Mouse (Mus musculus) limb, embryonic 14.5 days (tissue): ENCODE results near the gene Ell. TPM values are rescaled to one million over a fixed set of nuclear protein-coding genes. Genes with fewer than 3 reads are reported as not detected.

Source experiments
- ATAC-seq: fragments of 200-750 bp; cut with Nextera tagmentation; 2 replicates; pipeline ENCODE4 v1.8.0; 2017; ENCODE audit warnings: low read depth, moderate number of reproducible peaks, moderate TSS enrichment; ENCODE audit not compliant: low FRiP score
- DNase-seq: peaks from one replicate; pipeline ENCODE4 v3.0.0-alpha.2; 2015; ENCODE audit warnings: low spot score
- H3K27ac ChIP-seq: fragments of 300-500 bp; sonication (generic); replicated peaks from 2 replicates; pipeline ENCODE4 v1.5.1; 2014; ENCODE audit warnings: low read depth, mild to moderate bottlenecking, low read length, moderate library complexity, mixed read lengths
- H3K27me3 ChIP-seq: fragments of 300-500 bp; sonication (generic); 2 replicates; pipeline ENCODE4 v1.6.1; 2014; ENCODE audit warnings: low read length, mixed read lengths; ENCODE audit not compliant: control insufficient read depth, insufficient read depth
- H3K36me3 ChIP-seq: fragments of 300-500 bp; sonication (generic); 2 replicates; pipeline ENCODE4 v1.6.1; 2014; ENCODE audit warnings: mild to moderate bottlenecking, low read length, moderate library complexity, mixed read lengths; ENCODE audit not compliant: control insufficient read depth, insufficient read depth
- H3K4me1 ChIP-seq: fragments of 300-500 bp; sonication (generic); 2 replicates; pipeline ENCODE4 v1.6.1; 2014; ENCODE audit warnings: antibody characterized with exemption, low read length, mixed read lengths; ENCODE audit not compliant: control insufficient read depth, insufficient read depth
- H3K4me2 ChIP-seq: fragments of 300-500 bp; sonication (generic); replicated peaks from 2 replicates; pipeline ENCODE4 v1.6.1; 2014; ENCODE audit warnings: low read depth, mild to moderate bottlenecking, low read length, moderate library complexity; ENCODE audit not compliant: severe bottlenecking
- H3K4me3 ChIP-seq: fragments of 300-500 bp; sonication (generic); replicated peaks from 2 replicates; pipeline ENCODE4 v1.5.1; 2014; ENCODE audit warnings: low read length
- H3K9ac ChIP-seq: fragments of 300-500 bp; sonication (generic); 2 replicates; pipeline ENCODE4 v1.6.1; 2014; ENCODE audit warnings: mild to moderate bottlenecking, low read depth, low read length, moderate library complexity; ENCODE audit not compliant: severe bottlenecking
- H3K9me3 ChIP-seq: fragments of 300-500 bp; sonication (generic); 2 replicates; pipeline ENCODE4 v1.6.1; 2016; ENCODE audit warnings: low read length; ENCODE audit not compliant: control insufficient read depth
- POLR2A ChIP-seq: fragments of 200-500 bp; IDR thresholded peaks from 2 replicates; pipeline ENCODE4 v1.8.0; 2012; ENCODE audit warnings: inconsistent platforms, mild to moderate bottlenecking, moderate library complexity, borderline replicate concordance; ENCODE audit not compliant: insufficient read depth, insufficient read length; ENCODE audit errors: extremely low read depth
- WGBS: fragments of 180-500 bp; shearing (Covaris S2); extraction: QIAGEN DNeasy Blood & Tissue Kit; methylation state at CpG from one replicate; pipeline ENCODE4 v1.1.7; 2014; 5-methylcytosine and 5-hydroxymethylcytosine counted together
- polyA plus RNA-seq, 2 experiments: library from polyadenylated mRNA; depleted of rRNA in 1 of 2; stranded (reverse) in 1 of 2; unstranded in 1 of 2; fragments of >200 nt; fragmentation: Nextera tagmentation in 1 of 2; extraction: Ambion mirVana in 1 of 2; gene quantifications; 2 replicates each; pipeline versions ENCODE4 v1.2.1 to v1.2.3; 2012 to 2014

Gene Ell
- polyA plus RNA-seq, 2 experiments: 20.2 to 30.3 TPM

- H3K27me3 ChIP-seq: no peaks in the 10 kb centered on the region
- ATAC-seq (no peak), DNase-seq (no peak)
- TF ChIP-seq POLR2A: no peak
- no peaks in the 10 kb centered on the region for H3K9me3 ChIP-seq
- H3K4me3 ChIP-seq: no peak overlapping the region
- WGBS: 91% methylated on average over 2 of the region's 2 CpGs
- no peak overlapping the region for H3K9ac ChIP-seq
- peaks cover 60% of the 10 kb centered on the region for H3K36me3 ChIP-seq
- no peak overlapping the region for H3K4me2 ChIP-seq
- H3K4me1 ChIP-seq: peaks cover 10% of the 10 kb centered on the region
- H3K27ac ChIP-seq: no peak overlapping the region
These were observed 8.9 kb upstream of the Ell start for GRCm38 (mm10) chr8:70530314-70530713.

DNA sequence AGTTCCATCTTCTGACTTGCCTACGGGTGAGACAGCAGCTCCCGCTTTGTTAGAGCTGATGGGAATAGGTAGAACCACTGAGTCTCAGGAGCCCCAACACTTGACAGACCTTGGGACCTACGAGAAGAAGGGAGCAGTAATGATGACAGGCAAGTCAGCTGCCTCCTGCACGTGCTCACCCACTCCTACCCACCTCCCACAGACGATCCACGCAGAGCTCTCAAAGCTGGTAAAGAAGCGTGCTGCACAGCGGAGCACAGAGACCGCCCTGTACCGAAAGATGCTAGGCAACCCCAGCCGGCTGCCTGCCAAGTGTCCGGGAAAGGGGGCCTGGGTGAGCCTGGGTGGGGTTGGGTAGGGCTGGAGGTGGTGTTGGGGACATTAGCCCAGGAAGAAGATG, 5.0 kb upstream of the Ell start:
- no peak overlapping the region for H3K9ac ChIP-seq
- ATAC-seq: no peak
- H3K4me2 ChIP-seq: no peak overlapping the region
- no peak overlapping the region for H3K4me3 ChIP-seq
- DNase-seq: no peak
- H3K36me3 ChIP-seq: peaks cover 76% of the 10 kb centered on the region
- H3K27ac ChIP-seq: no peak overlapping the region
- 94% methylated on average over 12 of the region's 12 CpGs for WGBS
- H3K27me3 ChIP-seq: no peaks in the 10 kb centered on the region
- no peaks in the 10 kb centered on the region for H3K9me3 ChIP-seq
- TF ChIP-seq POLR2A: no peak
- no peaks in the 10 kb centered on the region for H3K4me1 ChIP-seq

DNA sequence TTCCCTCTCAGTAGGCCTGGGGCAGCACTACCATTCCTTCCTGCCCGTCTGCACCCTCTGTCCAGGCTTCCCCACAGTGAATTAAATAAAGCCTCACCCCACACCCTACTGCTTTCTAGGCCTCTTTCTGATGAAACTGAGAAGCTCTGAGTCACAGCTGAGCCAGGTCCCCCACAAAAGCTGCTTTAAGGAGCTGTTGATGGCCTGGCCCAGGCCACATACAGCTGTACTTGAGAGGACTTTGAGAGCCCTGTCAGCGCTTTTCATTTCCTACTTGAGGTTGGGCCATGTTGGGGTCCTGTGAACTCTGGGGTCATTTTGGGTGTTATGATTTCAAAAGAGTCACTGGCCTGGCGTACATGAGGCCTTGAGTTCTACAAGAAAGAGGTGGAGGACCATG, 4.0 kb upstream of the Ell start:
- H3K36me3 ChIP-seq: peaks cover 67% of the 10 kb centered on the region
- no peak overlapping the region for H3K4me2 ChIP-seq
- no peak for DNase-seq
- no peaks in the 10 kb centered on the region for H3K9me3 ChIP-seq
- no peak for ATAC-seq
- H3K9ac ChIP-seq: no peak overlapping the region
- H3K4me1 ChIP-seq: peaks cover 2% of the 10 kb centered on the region
- 94% methylated on average over 3 of the region's 3 CpGs for WGBS
- no peak for TF ChIP-seq POLR2A
- no peak overlapping the region for H3K4me3 ChIP-seq
- no peaks in the 10 kb centered on the region for H3K27me3 ChIP-seq
- no peak overlapping the region for H3K27ac ChIP-seq

DNA sequence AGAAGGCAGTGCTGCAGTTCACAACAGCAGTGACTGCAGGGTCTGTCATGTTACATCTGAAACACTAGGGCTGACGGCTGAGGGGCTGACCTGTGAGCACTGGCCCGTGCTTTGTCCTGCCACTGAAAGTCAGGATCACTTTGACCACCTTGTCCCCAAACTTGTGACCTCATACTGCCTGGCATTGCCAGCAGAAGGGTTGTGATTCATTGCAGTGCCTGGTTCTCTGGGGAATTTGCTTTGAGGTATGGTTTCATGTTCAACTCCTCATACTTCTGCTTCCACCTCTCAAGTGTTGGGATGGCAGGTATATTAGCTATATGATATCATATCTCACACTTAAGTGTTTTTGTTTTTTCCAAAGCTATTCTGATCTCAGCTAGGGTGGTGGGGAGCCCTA, 3.6 kb upstream of the Ell start:
- H3K36me3 ChIP-seq: peaks cover 62% of the 10 kb centered on the region

DNA sequence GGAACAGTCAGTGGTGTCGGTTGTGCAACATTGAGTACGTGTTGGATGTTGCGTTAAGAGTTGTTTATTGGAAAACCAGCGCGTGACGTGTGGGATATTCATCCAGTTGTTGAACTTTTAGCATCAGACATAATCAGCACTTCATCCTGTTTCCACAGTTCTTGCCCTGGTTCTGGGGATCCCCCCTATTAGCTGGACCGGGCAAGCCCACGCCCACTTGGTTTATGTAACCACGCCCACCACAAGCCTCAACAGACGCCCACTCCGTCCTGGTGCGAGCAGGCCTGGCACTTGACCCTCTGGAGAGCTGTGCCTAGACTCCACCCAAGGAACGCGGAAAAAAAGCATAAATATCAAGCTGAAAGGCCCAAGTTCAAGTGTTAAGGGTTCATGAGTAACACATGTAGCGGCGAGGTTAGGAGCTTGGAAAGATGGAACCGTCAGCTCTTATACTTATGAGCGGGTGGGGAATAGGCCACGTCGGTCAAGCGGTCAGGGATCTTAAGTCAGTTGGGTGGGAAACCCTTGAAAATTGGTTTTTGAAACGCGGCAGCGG, 1.2 kb upstream of the Ell start:
- Histone ChIP-seq H3K4me3 (peak overlapping the region; percentile 68), H3K27ac (peak overlapping the region; percentile 49), H3K36me3 (peaks cover 39% of the 10 kb centered on the region), H3K27me3 (no peaks in the 10 kb centered on the region), H3K4me1 (peaks cover 14% of the 10 kb centered on the region), H3K9me3 (no peaks in the 10 kb centered on the region), H3K4me2 (peak overlapping the region; percentile 74), H3K9ac (peak overlapping the region; percentile 36)
- 13% methylated on average over 24 of the region's 24 CpGs for WGBS
- TF ChIP-seq POLR2A: no peak
- peak; percentile 36 for DNase-seq
- no peak for ATAC-seq

More for the DNA sequence above, 3.6 kb upstream of the Ell start:
- no peak for TF ChIP-seq POLR2A
- Histone ChIP-seq H3K4me2 (no peak overlapping the region), H3K27ac (no peak overlapping the region), H3K27me3 (no peaks in the 10 kb centered on the region), H3K4me3 (no peak overlapping the region), H3K4me1 (peaks cover 7% of the 10 kb centered on the region), H3K9ac (no peak overlapping the region), H3K9me3 (no peaks in the 10 kb centered on the region)
- DNase-seq (no peak), ATAC-seq (no peak)
- WGBS: 89% methylated on average over 2 of the region's 2 CpGs
